In the genomic region with DNA sequence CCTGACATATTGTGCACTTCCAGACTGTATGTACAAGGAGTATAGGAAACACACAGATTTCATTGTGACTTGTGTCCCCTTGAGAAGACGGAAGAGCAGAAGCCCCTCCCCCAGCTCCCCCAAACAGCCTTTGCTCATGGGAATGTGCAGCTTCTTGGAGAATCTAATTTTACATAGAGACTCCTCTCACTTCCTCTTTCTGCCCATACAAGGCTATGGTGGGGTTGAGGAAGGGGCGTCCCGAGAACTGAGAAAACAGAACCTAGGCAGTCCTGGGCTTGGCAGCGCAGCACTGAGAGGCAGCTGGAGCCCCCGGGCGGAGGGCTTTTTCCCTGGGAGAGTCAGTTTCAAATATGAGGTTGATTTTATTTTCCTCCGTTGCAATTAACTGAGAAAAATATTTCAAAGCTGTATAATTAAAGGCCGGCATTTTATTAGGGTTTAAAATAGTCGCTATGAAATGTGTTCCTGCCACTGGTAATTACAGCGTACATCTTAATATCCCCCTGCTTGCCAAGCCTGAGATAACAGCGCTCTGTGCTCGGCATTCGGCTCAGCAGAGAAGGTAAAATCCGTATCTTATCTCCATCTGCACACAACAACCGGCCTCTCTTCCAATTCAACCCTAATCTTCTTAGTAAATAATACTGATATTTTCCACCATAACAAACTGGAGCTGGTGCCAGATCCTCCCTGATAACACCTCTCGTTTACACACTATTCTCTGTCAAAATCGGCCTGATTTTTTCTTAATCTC, we compare ENCODE assay signal across 14 mouse cellular contexts. TPM values are rescaled to one million over a fixed set of nuclear protein-coding genes. Genes with fewer than 3 reads are reported as not detected.
DNase-seq lines count a peak whose midpoint lies in the region; ATAC-seq and TF ChIP-seq lines count a peak whose summit lies in the region.
"Had no signal": no experiment of that assay in that cellular context is flagged by ENCODE, and none has a peak within 500 bp of the region (broad histone marks: within the 10 kb centered on the region; RNA-seq: fewer than 3 reads in every experiment).

No protein-coding gene starts in this region.

- intact Hi-C loops in left cerebral cortex, postnatal 25 days (cut with DNase I) = no loop called here

- no peak for TF ChIP-seq RAD21 in MEL (IDR thresholded peaks at IDR 0.05; ENCODE audit: low read depth, low read length)

- peak; percentile 50 to 56 for TF ChIP-seq EP300 in MEL (IDR thresholded peaks at IDR 0.05; ENCODE audit: low read depth in 1 of 2, low read length in 2 of 2)

- ATAC-seq in forebrain, embryonic 13.5 days = no peak
- no peak for ATAC-seq in intestine, embryonic 14.5 days (replicated peaks; ENCODE audit: low FRiP score, low TSS enrichment, low read depth)
- no peak for ATAC-seq in intestine, embryonic 16.5 days

- no peak for TF ChIP-seq POLR2A in MEL (IDR thresholded peaks at IDR 0.05; ENCODE audit: control insufficient read depth in 1 of 2, insufficient read depth in 1 of 2, low read depth in 1 of 2, low read length in 2 of 2, poor library complexity in 1 of 2)

- WGBS in forebrain, embryonic 10.5 days = 84% methylated on average over 17 of the region's 17 CpGs
- 67% methylated on average over 17 of the region's 17 CpGs for WGBS in forebrain, embryonic 13.5 days
- WGBS in intestine, embryonic 14.5 days = 54% methylated on average over 17 of the region's 17 CpGs
- WGBS in intestine, embryonic 16.5 days = 42% methylated on average over 17 of the region's 17 CpGs
- 76% methylated on average over 17 of the region's 17 CpGs for WGBS in limb, embryonic 10.5 days

- no peak overlapping the region for H3K4me3 ChIP-seq in forebrain, embryonic 10.5 days
- no peak overlapping the region for H3K4me3 ChIP-seq in forebrain, embryonic 13.5 days
- H3K4me3 ChIP-seq in intestine, embryonic 14.5 days (ENCODE audit: low read depth, low read length) = no peak overlapping the region
- no peak overlapping the region for H3K4me3 ChIP-seq in intestine, embryonic 16.5 days (ENCODE audit: low read length)
- H3K4me3 ChIP-seq in MEL (ENCODE audit: control insufficient read depth in 1 of 2, insufficient read depth in 1 of 2, low read depth in 2 of 2, low read length in 2 of 2) = peak overlapping the region; percentile 4 to 28; a peak in 1 of 4 replicates
- H3K4me3 ChIP-seq in limb, embryonic 10.5 days = no peak overlapping the region
- H3K4me3 ChIP-seq: embryonic facial prominence, embryonic 12.5 days; liver, embryonic 13.5 days had no signal

- no peaks in the 10 kb centered on the region for H3K4me1 ChIP-seq in forebrain, embryonic 10.5 days
- no peaks in the 10 kb centered on the region for H3K4me1 ChIP-seq in forebrain, embryonic 13.5 days
- no peaks in the 10 kb centered on the region for H3K4me1 ChIP-seq in intestine, embryonic 14.5 days (replicated peaks; ENCODE audit: control insufficient read depth, insufficient read depth, low read length)
- no peaks in the 10 kb centered on the region for H3K4me1 ChIP-seq in intestine, embryonic 16.5 days (ENCODE audit: control insufficient read depth, insufficient read depth, low read length)
- peaks cover 3 to 4% of the 10 kb centered on the region in 2 experiments; a peak in 2 of 4 replicates for H3K4me1 ChIP-seq in MEL (ENCODE audit: control insufficient read depth in 1 of 2, insufficient read depth in 2 of 2, low read length in 2 of 2)
- no peaks in the 10 kb centered on the region for H3K4me1 ChIP-seq in limb, embryonic 10.5 days
- H3K4me1 ChIP-seq: embryonic facial prominence, embryonic 12.5 days; liver, embryonic 13.5 days had no signal

- no peak overlapping the region for H3K27ac ChIP-seq in forebrain, embryonic 10.5 days
- no peak overlapping the region for H3K27ac ChIP-seq in forebrain, embryonic 13.5 days
- H3K27ac ChIP-seq in intestine, embryonic 14.5 days (ENCODE audit: low read depth) = no peak overlapping the region
- no peak overlapping the region for H3K27ac ChIP-seq in intestine, embryonic 16.5 days (ENCODE audit: low read length)
- no peak overlapping the region for H3K27ac ChIP-seq in MEL (ENCODE audit: control insufficient read depth, low read depth, low read length)
- H3K27ac ChIP-seq in limb, embryonic 10.5 days = no peak overlapping the region
- H3K27ac ChIP-seq: embryonic facial prominence, embryonic 12.5 days; liver, embryonic 13.5 days had no signal

- H3K27me3 ChIP-seq in forebrain, embryonic 10.5 days (ENCODE audit: poor library complexity, severe bottlenecking) = no peaks in the 10 kb centered on the region; the same call in 1 of the 2 replicates
- no peaks in the 10 kb centered on the region for H3K27me3 ChIP-seq in forebrain, embryonic 13.5 days
- 0 out of 2 replicates have a peak, but pooled peaks cover 2% of the 10 kb centered on the region for H3K27me3 ChIP-seq in intestine, embryonic 14.5 days (replicated peaks; ENCODE audit: control insufficient read depth, insufficient read depth, low read length)
- no peaks in the 10 kb centered on the region for H3K27me3 ChIP-seq in intestine, embryonic 16.5 days (replicated peaks; ENCODE audit: control insufficient read depth, insufficient read depth, low read length)
- H3K27me3 ChIP-seq in MEL (ENCODE audit: control insufficient read depth in 1 of 2, insufficient read depth in 2 of 2, low read length in 2 of 2) = no peaks in the 10 kb centered on the region; a peak in 2 of 4 replicates
- no peaks in the 10 kb centered on the region for H3K27me3 ChIP-seq in limb, embryonic 10.5 days (ENCODE audit: low read depth, poor library complexity, severe bottlenecking)
- H3K27me3 ChIP-seq: embryonic facial prominence, embryonic 12.5 days; liver, embryonic 13.5 days had no signal

- H3K36me3 ChIP-seq in forebrain, embryonic 10.5 days (replicated peaks) = no peaks in the 10 kb centered on the region
- H3K36me3 ChIP-seq in forebrain, embryonic 13.5 days (ENCODE audit: poor library complexity, severe bottlenecking) = no peaks in the 10 kb centered on the region
- no peaks in the 10 kb centered on the region for H3K36me3 ChIP-seq in intestine, embryonic 14.5 days (ENCODE audit: control insufficient read depth, insufficient read depth, low read length)
- H3K36me3 ChIP-seq in intestine, embryonic 16.5 days (ENCODE audit: control insufficient read depth, insufficient read depth, low read length) = no peaks in the 10 kb centered on the region
- H3K36me3 ChIP-seq in MEL (ENCODE audit: control insufficient read depth in 1 of 2, insufficient read depth in 2 of 2, low read length in 2 of 2) = peaks cover 0 to 2% of the 10 kb centered on the region in 2 experiments; a peak in 2 of 4 replicates
- no peaks in the 10 kb centered on the region for H3K36me3 ChIP-seq in limb, embryonic 10.5 days
- H3K36me3 ChIP-seq: embryonic facial prominence, embryonic 12.5 days; G1E; liver, embryonic 13.5 days had no signal

- TF ChIP-seq CTCF in MEL (IDR thresholded peaks at IDR 0.05 in 2 of 3, conservative IDR thresholded peaks at IDR 0.05 in 1 of 3; ENCODE audit: control insufficient read depth in 1 of 3, insufficient read depth in 1 of 3, low read depth in 2 of 3, low read length in 3 of 3, poor library complexity in 1 of 3, severe bottlenecking in 1 of 3) = no peak

- peak; percentile 6 for DNase-seq in forebrain, embryonic 10.5 days (ENCODE audit: extremely low spot score, low spot score)
- peak; percentile 45 for DNase-seq in intestine, embryonic 14.5 days (ENCODE audit: low spot score)
- DNase-seq in MEL (ENCODE audit: low read depth, low spot score) = peak; percentile 48
- DNase-seq in limb, embryonic 10.5 days (ENCODE audit: low spot score) = peak; percentile 16
- DNase-seq in lung, postnatal 25 days (ENCODE audit: low spot score) = no peak
- no peak for DNase-seq in left cerebral cortex, postnatal 25 days (ENCODE audit: low spot score in 2 of 2)
- DNase-seq: cerebellum, adult 2 months; kidney, adult 11 months; liver, embryonic 13.5 days; thymus, postnatal 36 days had no signal

- H3K4me2 ChIP-seq in forebrain, embryonic 13.5 days = no peak overlapping the region
- no peak overlapping the region for H3K4me2 ChIP-seq in intestine, embryonic 14.5 days (ENCODE audit: low read length)
- no peak overlapping the region for H3K4me2 ChIP-seq in intestine, embryonic 16.5 days (ENCODE audit: low read depth, low read length)
- H3K4me2 ChIP-seq: embryonic facial prominence, embryonic 12.5 days; liver, embryonic 13.5 days had no signal

- no peaks in the 10 kb centered on the region for H3K79me2 ChIP-seq in MEL (ENCODE audit: control insufficient read depth, insufficient read depth, low read length, poor library complexity)

- H3K9ac ChIP-seq in forebrain, embryonic 13.5 days = no peak overlapping the region
- no peak overlapping the region for H3K9ac ChIP-seq in intestine, embryonic 14.5 days (ENCODE audit: low read length)
- H3K9ac ChIP-seq in intestine, embryonic 16.5 days (ENCODE audit: low read depth, low read length) = no peak overlapping the region
- H3K9ac ChIP-seq in MEL (ENCODE audit: control insufficient read depth, low read depth, low read length, poor library complexity, severe bottlenecking) = no peak overlapping the region
- H3K9ac ChIP-seq: embryonic facial prominence, embryonic 12.5 days; liver, embryonic 13.5 days had no signal

- peaks cover 6% of the 10 kb centered on the region; the same call in 1 of the 2 replicates for H3K9me3 ChIP-seq in forebrain, embryonic 10.5 days
- peaks cover 7% of the 10 kb centered on the region for H3K9me3 ChIP-seq in forebrain, embryonic 13.5 days (replicated peaks)
- H3K9me3 ChIP-seq in intestine, embryonic 14.5 days (ENCODE audit: control insufficient read depth, low read length) = peaks cover 7% of the 10 kb centered on the region; the same call in 1 of the 2 replicates
- H3K9me3 ChIP-seq in intestine, embryonic 16.5 days (ENCODE audit: control insufficient read depth, low read length) = no peaks in the 10 kb centered on the region
- H3K9me3 ChIP-seq in MEL (replicated peaks; ENCODE audit: insufficient read depth, low read length) = no peaks in the 10 kb centered on the region
- no peaks in the 10 kb centered on the region for H3K9me3 ChIP-seq in limb, embryonic 10.5 days (replicated peaks)

TF ChIP-seq in MEL, 35 proteins besides CTCF, POLR2A, EP300 and RAD21:
- no peak for TF ChIP-seq SMC3 (IDR thresholded peaks at IDR 0.05; ENCODE audit: low read depth, low read length)
- TF ChIP-seq GATA1 (IDR thresholded peaks at IDR 0.05; ENCODE audit: low read depth, low read length) = peak; percentile 74
- peak; percentile 59; the same call in 1 of the 2 replicates for TF ChIP-seq TCF12 (IDR thresholded peaks at IDR 0.05; ENCODE audit: low read depth, low read length)

RNA-seq across cellular contexts. Expression of gene Six3, which starts 50.7 kb away (rescaled TPM):
- polyA plus RNA-seq in forebrain, embryonic 10.5 days (2016; fragmentation: Nextera tagmentation; extraction: Ambion mirVana) = 13.1 and 15.5 TPM in 2 replicates
- 18.2 and 22.4 TPM in 2 replicates for polyA plus RNA-seq in forebrain, embryonic 13.5 days (2015; fragmentation: Nextera tagmentation; extraction: Ambion mirVana)
- not detected in 2 replicates for polyA plus RNA-seq in intestine, embryonic 14.5 days (2014; fragmentation: Nextera tagmentation; extraction: Ambion mirVana)
- not detected in 2 replicates for polyA plus RNA-seq in intestine, embryonic 16.5 days (2015; fragmentation: Nextera tagmentation; extraction: Ambion mirVana)
- not detected in 2 replicates for total RNA-seq in MEL (2012; rRNA removed)
- not detected for polyA plus RNA-seq in MEL (2012; ENCODE audit: insufficient read depth in 1 of 2, insufficient read length in 2 of 2, low read depth in 1 of 2, low replicate concordance in 2 of 2, missing spikeins in 1 of 2)
- polyA plus RNA-seq in limb, embryonic 10.5 days (2016; fragmentation: Nextera tagmentation; extraction: Ambion mirVana) = not detected in 2 replicates
- total RNA-seq in left cerebral cortex, postnatal 25 days (2021) = 1 to 10 TPM in 1 of 2 experiments, under 1 TPM in 1; 0.89 to 8.4 TPM
- polyA plus RNA-seq: G1E; liver, embryonic 13.5 days had no signal

Comparison
In these comparisons a context has a peak if more than half of its experiments do, and no peak if none do; other contexts are left out.
1. DNase-seq: peak in forebrain, embryonic 10.5 days (single experiment), intestine, embryonic 14.5 days (single experiment), MEL (single experiment) and limb, embryonic 10.5 days (single experiment); none in lung, postnatal 25 days (single experiment) and left cerebral cortex, postnatal 25 days (0 of 2).
2. H3K4me3 ChIP-seq: peak in MEL (2 of 2); none in forebrain, embryonic 10.5 days (single experiment), forebrain, embryonic 13.5 days (single experiment), intestine, embryonic 14.5 days (single experiment), intestine, embryonic 16.5 days (single experiment) and limb, embryonic 10.5 days (single experiment).
3. RNA of gene Six3, which starts 50.7 kb away (polyA plus RNA-seq): 18.2 to 22.4 TPM in forebrain, embryonic 13.5 days and 13.1 to 15.5 TPM in forebrain, embryonic 10.5 days; not detected in intestine, embryonic 14.5 days, not detected in intestine, embryonic 16.5 days, not detected in MEL and not detected in limb, embryonic 10.5 days; every median in the first group is over 10 times any median in the second.